Mouse (Mus musculus) myocyte (in vitro differentiated cells): ENCODE measurements around the gene Arpc4. TPM values are rescaled to one million over a fixed set of nuclear protein-coding genes. Genes with fewer than 3 reads are reported as not detected.

Experiments
- H3K27me3 ChIP-seq: one replicate; pipeline ENCODE4 v1.6.1; 2011; ENCODE audit not compliant: control insufficient read depth, insufficient read depth, insufficient read length
- H3K36me3 ChIP-seq: one replicate; pipeline ENCODE4 v1.6.1; 2011; ENCODE audit not compliant: control insufficient read depth, insufficient read depth
- H3K4me2 ChIP-seq: one replicate; pipeline ENCODE4 v1.6.1; 2011; ENCODE audit warnings: low read depth, control low read depth
- H3K4me3 ChIP-seq: one replicate; pipeline ENCODE4 v1.5.1; 2011; ENCODE audit warnings: mild to moderate bottlenecking, control low read depth, moderate library complexity
- H3K79me2 ChIP-seq: one replicate; pipeline ENCODE4 v1.6.1; 2011; ENCODE audit not compliant: control insufficient read depth, insufficient read depth
- H3ac ChIP-seq: one replicate; pipeline ENCODE4 v1.6.1; 2011; ENCODE audit not compliant: control insufficient read depth, insufficient read length
- CEBPB ChIP-seq: IDR thresholded peaks from 2 replicates; pipeline ENCODE4 v1.6.1; 2011; ENCODE audit warnings: mild to moderate bottlenecking, moderate library complexity; ENCODE audit not compliant: poor library complexity, insufficient read depth, severe bottlenecking
- E2F4 ChIP-seq: IDR thresholded peaks from one replicate; pipeline ENCODE4 v1.6.1; 2011; ENCODE audit warnings: mild to moderate bottlenecking, control low read depth, moderate library complexity; ENCODE audit not compliant: insufficient read depth
- MAX ChIP-seq: IDR thresholded peaks from one replicate; pipeline ENCODE4 v1.6.1; 2011; ENCODE audit warnings: low read depth, mild to moderate bottlenecking, control low read depth
- MYOD1 ChIP-seq, 3 experiments: IDR thresholded peaks; one replicate each; pipeline ENCODE4 v1.6.1; 2011; ENCODE audit warnings: control low read depth in 2 of 3, low read depth in 2 of 3, mild to moderate bottlenecking in 2 of 3, moderate library complexity in 1 of 3; ENCODE audit not compliant: insufficient read length in 2 of 3, control insufficient read depth in 1 of 3
- MYOG ChIP-seq, 3 experiments: IDR thresholded peaks; one replicate each; pipeline ENCODE4 v1.6.1; 2011; ENCODE audit warnings: control low read depth in 2 of 3, low read depth in 2 of 3, mild to moderate bottlenecking in 2 of 3; ENCODE audit not compliant: insufficient read length in 2 of 3, control insufficient read depth in 1 of 3, insufficient read depth in 1 of 3
- POLR2A ChIP-seq: IDR thresholded peaks from one replicate; pipeline ENCODE4 v1.6.1; 2011; ENCODE audit warnings: low read depth, mild to moderate bottlenecking, control low read depth, moderate library complexity; ENCODE audit not compliant: insufficient read length
- POLR2AphosphoS2 ChIP-seq: IDR thresholded peaks from one replicate; pipeline ENCODE4 v1.6.1; 2011; ENCODE audit warnings: low read depth, control low read depth; ENCODE audit not compliant: insufficient read length
- REST ChIP-seq: IDR thresholded peaks from one replicate; pipeline ENCODE4 v1.6.1; 2011; ENCODE audit warnings: mild to moderate bottlenecking, control low read depth, moderate library complexity; ENCODE audit not compliant: insufficient read depth, insufficient read length
- SRF ChIP-seq: IDR thresholded peaks from one replicate; pipeline ENCODE4 v1.6.1; 2011; ENCODE audit warnings: low read depth; ENCODE audit not compliant: control insufficient read depth, insufficient read length
- TCF12 ChIP-seq: IDR thresholded peaks from one replicate; pipeline ENCODE4 v1.6.1; 2011; ENCODE audit warnings: mild to moderate bottlenecking, control low read depth; ENCODE audit not compliant: poor library complexity, insufficient read depth, severe bottlenecking
- TCF3 ChIP-seq: IDR thresholded peaks from one replicate; pipeline ENCODE4 v1.6.1; 2011; ENCODE audit warnings: low read depth, control low read depth; ENCODE audit not compliant: insufficient read length
- USF1 ChIP-seq: IDR thresholded peaks from one replicate; pipeline ENCODE4 v1.6.1; 2011; ENCODE audit warnings: low read depth, mild to moderate bottlenecking, control low read depth, moderate library complexity
- polyA plus RNA-seq: library from polyadenylated mRNA; unstranded; fragments of >200 nt; fragmentation: generic; extraction: Trizol; gene quantifications from one replicate; pipeline ENCODE4 v1.2.1, GENCODE M21; 2012; ENCODE audit warnings: missing spikeins

The Arpc4 gene
- polyA plus RNA-seq, 1 experiment: 207 TPM

DNA sequence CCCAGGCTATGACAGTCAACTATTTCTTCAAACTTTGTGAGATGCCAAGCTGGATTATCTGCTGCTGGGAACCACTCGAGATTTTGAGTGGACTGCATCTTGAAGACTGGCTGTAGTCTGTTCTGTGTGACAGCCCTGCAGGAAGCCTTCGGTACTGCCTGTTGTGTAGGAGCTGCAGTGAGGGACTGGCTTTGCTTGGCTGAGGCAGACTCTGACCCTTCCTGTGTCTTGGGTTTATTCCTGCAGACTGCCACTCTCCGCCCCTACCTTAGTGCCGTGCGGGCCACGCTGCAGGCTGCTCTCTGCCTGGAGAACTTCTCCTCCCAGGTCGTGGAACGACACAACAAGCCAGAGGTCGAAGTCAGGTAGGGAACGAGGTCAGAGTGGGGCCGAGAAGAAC, 2.6 kb downstream of the Arpc4 start:
- Histone ChIP-seq H3K79me2 (peaks cover 36% of the 10 kb centered on the region), H3K36me3 (peaks cover 30% of the 10 kb centered on the region), H3K4me2 (no peak overlapping the region), H3K4me3 (no peak overlapping the region), H3K27me3 (no peaks in the 10 kb centered on the region), H3ac (no peak overlapping the region)
- TF ChIP-seq E2F4 (no peak), CEBPB (no peak), SRF (no peak), TCF12 (no peak), USF1 (no peak), MAX (no peak), POLR2A (no peak), MYOG (IDR thresholded peaks at IDR 0.05; ENCODE audit: control insufficient read depth in 1 of 3, insufficient read depth in 1 of 3, insufficient read length in 2 of 3, low read depth in 2 of 3) (no peak), POLR2AphosphoS2 (no peak), MYOD1 (IDR thresholded peaks at IDR 0.05; ENCODE audit: control insufficient read depth in 1 of 3, insufficient read length in 2 of 3, low read depth in 2 of 3) (no peak), REST (no peak), TCF3 (no peak)

DNA sequence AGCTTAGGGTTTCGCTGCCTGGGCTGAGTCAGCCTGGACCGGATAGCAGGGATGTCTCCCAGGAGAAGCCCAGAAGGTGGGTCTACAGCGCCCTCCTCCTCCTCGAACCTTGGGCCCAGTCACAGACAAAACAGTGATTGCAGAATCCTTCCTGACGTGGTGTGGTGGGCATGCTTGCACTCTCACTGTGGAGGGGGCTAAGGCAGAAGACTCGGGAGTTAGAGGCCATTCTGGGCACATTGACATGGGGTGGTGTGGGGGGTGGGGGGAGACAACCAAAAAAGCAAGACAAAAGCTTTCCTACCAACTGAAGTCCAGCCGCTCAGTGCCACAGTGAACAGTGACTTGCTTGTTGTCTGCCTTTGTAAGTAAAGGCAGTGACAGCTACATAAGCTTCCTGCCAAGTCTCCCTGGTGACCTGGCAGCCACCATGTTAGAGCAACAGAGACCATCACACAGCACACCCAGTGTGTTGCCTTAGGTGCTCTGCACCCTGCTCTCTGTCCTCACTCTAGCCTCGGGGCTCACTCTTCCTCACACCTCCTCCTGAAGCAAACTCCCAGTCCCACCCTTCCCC, 6.5 kb downstream of the Arpc4 start:
- Histone ChIP-seq H3K4me2 (no peak overlapping the region), H3ac (no peak overlapping the region), H3K4me3 (no peak overlapping the region), H3K27me3 (no peaks in the 10 kb centered on the region), H3K36me3 (peaks cover 45% of the 10 kb centered on the region), H3K79me2 (peaks cover 20% of the 10 kb centered on the region)
- TF ChIP-seq CEBPB (no peak), USF1 (no peak), TCF12 (no peak), POLR2A (no peak), TCF3 (no peak), REST (no peak), MYOG (IDR thresholded peaks at IDR 0.05; ENCODE audit: control insufficient read depth in 1 of 3, insufficient read depth in 1 of 3, insufficient read length in 2 of 3, low read depth in 2 of 3) (no peak), POLR2AphosphoS2 (no peak), MAX (no peak), E2F4 (no peak), SRF (no peak), MYOD1 (IDR thresholded peaks at IDR 0.05; ENCODE audit: control insufficient read depth in 1 of 3, insufficient read length in 2 of 3, low read depth in 2 of 3) (no peak)

GRCm38 (mm10) chr6:113385160-113385714, 7.3 kb downstream of the Arpc4 start:
- no peak for TF ChIP-seq E2F4
- TF ChIP-seq CEBPB: no peak
- no peak for TF ChIP-seq POLR2AphosphoS2
- TF ChIP-seq SRF: no peak
- no peak for TF ChIP-seq USF1
- no peak for TF ChIP-seq MYOD1 (IDR thresholded peaks at IDR 0.05; ENCODE audit: control insufficient read depth in 1 of 3, insufficient read length in 2 of 3, low read depth in 2 of 3)
- TF ChIP-seq MAX: no peak
- TF ChIP-seq MYOG (IDR thresholded peaks at IDR 0.05; ENCODE audit: control insufficient read depth in 1 of 3, insufficient read depth in 1 of 3, insufficient read length in 2 of 3, low read depth in 2 of 3): no peak
- TF ChIP-seq REST: no peak
- no peak for TF ChIP-seq TCF3
- TF ChIP-seq TCF12: no peak
- Histone ChIP-seq H3K79me2 (peaks cover 12% of the 10 kb centered on the region), H3K4me3 (no peak overlapping the region), H3ac (no peak overlapping the region), H3K4me2 (no peak overlapping the region), H3K27me3 (no peaks in the 10 kb centered on the region), H3K36me3 (peaks cover 53% of the 10 kb centered on the region)

- H3K79me2 ChIP-seq: peaks cover 6% of the 10 kb centered on the region
- H3K4me3 ChIP-seq: no peak overlapping the region
- no peak for TF ChIP-seq CEBPB
- TF ChIP-seq TCF3: no peak
- no peak for TF ChIP-seq MYOD1 (IDR thresholded peaks at IDR 0.05; ENCODE audit: control insufficient read depth in 1 of 3, insufficient read length in 2 of 3, low read depth in 2 of 3)
- no peak for TF ChIP-seq POLR2A
- TF ChIP-seq POLR2AphosphoS2: no peak
- no peak for TF ChIP-seq MAX
- no peak for TF ChIP-seq E2F4
- no peak for TF ChIP-seq SRF
- TF ChIP-seq MYOG (IDR thresholded peaks at IDR 0.05; ENCODE audit: control insufficient read depth in 1 of 3, insufficient read depth in 1 of 3, insufficient read length in 2 of 3, low read depth in 2 of 3): no peak
- no peak for TF ChIP-seq REST
- no peak for TF ChIP-seq TCF12
- TF ChIP-seq USF1: no peak
- no peak overlapping the region for H3K4me2 ChIP-seq
- H3ac ChIP-seq: no peak overlapping the region
- peaks cover 53% of the 10 kb centered on the region for H3K36me3 ChIP-seq
- H3K27me3 ChIP-seq: no peaks in the 10 kb centered on the region
Measured at GRCm38 (mm10) chr6:113386025-113386424, 8.1 kb downstream of the Arpc4 start.
